29 mouse cellular contexts compared by ENCODE assay signal in the genomic region with DNA sequence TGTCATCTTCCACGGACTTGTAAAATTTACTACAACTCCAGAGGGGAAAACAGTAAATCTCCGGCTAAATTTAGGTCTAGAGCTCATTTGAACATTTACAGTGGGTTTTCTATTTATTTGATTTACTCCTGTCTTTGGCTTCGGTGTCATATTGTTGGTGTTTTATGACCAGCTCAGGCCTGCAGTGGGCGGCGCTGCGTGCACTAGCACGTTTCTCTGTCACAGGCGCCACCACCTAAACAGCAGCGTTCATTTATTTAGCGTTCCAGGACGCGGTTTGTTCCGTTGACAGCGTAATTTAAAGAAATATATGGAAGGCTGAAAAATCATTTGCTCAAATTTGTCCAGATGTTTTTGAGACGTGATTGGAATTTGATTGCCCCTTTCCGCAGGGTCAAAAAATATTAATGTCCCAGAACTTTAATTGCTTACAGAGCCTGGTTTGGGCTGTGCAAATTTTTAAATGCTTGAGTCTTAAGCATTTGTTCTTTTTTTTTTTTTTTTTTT. TPM values are rescaled to one million over a fixed set of nuclear protein-coding genes. Genes with fewer than 3 reads are reported as not detected.
A peak's percentile ranks its signal among the peaks of the same experiment; 100 is the strongest.
DNase-seq lines count a peak whose midpoint lies in the region; ATAC-seq and TF ChIP-seq lines count a peak whose summit lies in the region.
"Had no signal": no experiment of that assay in that cellular context is flagged by ENCODE, and none has a peak within 500 bp of the region (broad histone marks: within the 10 kb centered on the region; RNA-seq: fewer than 3 reads in every experiment).

No protein-coding gene starts in this region.

- TF ChIP-seq EP300 in stomach, postnatal 0 days (optimal IDR thresholded peaks at IDR 0.05), result no peak

- WGBS in hindbrain, embryonic 11.5 days, result 3% methylated on average over 16 of the region's 16 CpGs
- WGBS in hindbrain, embryonic 10.5 days, result 4% methylated on average over 16 of the region's 16 CpGs
- WGBS in limb, embryonic 15.5 days, result 3% methylated on average over 16 of the region's 16 CpGs
- WGBS in stomach, postnatal 0 days, result 5% methylated on average over 16 of the region's 16 CpGs

- DNase-seq in hindbrain, embryonic 11.5 days (ENCODE audit: low spot score), result peak; percentile 38
- DNase-seq in hindbrain, embryonic 10.5 days (ENCODE audit: low spot score), result no peak
- peak; percentile 41 for DNase-seq in retina, embryonic 14.5 days (ENCODE audit: low spot score)
- DNase-seq in retina, postnatal 1 day, result no peak
- DNase-seq in stomach, postnatal 0 days (ENCODE audit: low spot score), result no peak
- DNase-seq in kidney, adult 9 months, result no peak
- DNase-seq: adrenal gland, adult 2 months; adrenal gland, postnatal 36 days; cerebellum, adult 2 months; cerebellum, postnatal 25 days; gastrocnemius, postnatal 14 days; heart, postnatal 14 days; kidney, adult 2 months; kidney, postnatal 4 days; lung, postnatal 36 days; right cerebral cortex, adult 18-20 months; spleen, adult 18-20 months; thymus, adult 18-20 months; thymus, postnatal 36 days had no signal

- TF ChIP-seq CTCF in stomach, postnatal 0 days (IDR thresholded peaks at IDR 0.05; ENCODE audit: low read depth), result no peak

- H3K9me3 ChIP-seq in hindbrain, embryonic 11.5 days (ENCODE audit: control insufficient read depth, low read length), result no peaks in the 10 kb centered on the region
- H3K9me3 ChIP-seq in hindbrain, embryonic 10.5 days, result no peaks in the 10 kb centered on the region
- no peaks in the 10 kb centered on the region for H3K9me3 ChIP-seq in limb, embryonic 15.5 days
- no peaks in the 10 kb centered on the region for H3K9me3 ChIP-seq in stomach, postnatal 0 days (ENCODE audit: control insufficient read depth, low read length)
- H3K9me3 ChIP-seq: hindbrain, embryonic 12.5 days; intestine, embryonic 15.5 days; lung, embryonic 15.5 days had no signal

- no peak overlapping the region for H3K4me2 ChIP-seq in hindbrain, embryonic 11.5 days (replicated peaks; ENCODE audit: low read depth, low read length)
- no peak overlapping the region for H3K4me2 ChIP-seq in limb, embryonic 15.5 days
- no peak overlapping the region for H3K4me2 ChIP-seq in stomach, postnatal 0 days (replicated peaks; ENCODE audit: low read depth)
- H3K4me2 ChIP-seq: hindbrain, embryonic 12.5 days; intestine, embryonic 15.5 days; liver, embryonic 11.5 days; lung, embryonic 15.5 days had no signal

- H3K27me3 ChIP-seq in hindbrain, embryonic 11.5 days (ENCODE audit: control insufficient read depth, insufficient read depth, low read length), result peaks cover 79% of the 10 kb centered on the region
- H3K27me3 ChIP-seq in hindbrain, embryonic 10.5 days (ENCODE audit: insufficient read depth, poor library complexity, severe bottlenecking), result peaks cover 97% of the 10 kb centered on the region
- H3K27me3 ChIP-seq in limb, embryonic 15.5 days, result peaks cover 63% of the 10 kb centered on the region
- H3K27me3 ChIP-seq in stomach, postnatal 0 days (ENCODE audit: control insufficient read depth, insufficient read depth, low read length), result peaks cover 19% of the 10 kb centered on the region; the same call in 1 of the 2 replicates

- no peaks in the 10 kb centered on the region for H3K36me3 ChIP-seq in hindbrain, embryonic 11.5 days (ENCODE audit: control insufficient read depth, insufficient read depth, low read length)
- H3K36me3 ChIP-seq in hindbrain, embryonic 10.5 days, result no peaks in the 10 kb centered on the region
- H3K36me3 ChIP-seq in limb, embryonic 15.5 days, result no peaks in the 10 kb centered on the region
- no peaks in the 10 kb centered on the region for H3K36me3 ChIP-seq in stomach, postnatal 0 days (ENCODE audit: control insufficient read depth, insufficient read depth, low read length)
- H3K36me3 ChIP-seq: hindbrain, embryonic 12.5 days; intestine, embryonic 15.5 days; lung, embryonic 15.5 days had no signal

- peaks cover 2% of the 10 kb centered on the region; the same call in 1 of the 2 replicates for H3K4me1 ChIP-seq in hindbrain, embryonic 11.5 days (replicated peaks; ENCODE audit: control insufficient read depth, insufficient read depth, low read length)
- peaks cover 4% of the 10 kb centered on the region; the same call in 1 of the 2 replicates for H3K4me1 ChIP-seq in hindbrain, embryonic 10.5 days (replicated peaks)
- peaks cover 14% of the 10 kb centered on the region for H3K4me1 ChIP-seq in limb, embryonic 15.5 days
- 0 out of 2 replicates have a peak, but pooled peaks cover 1% of the 10 kb centered on the region for H3K4me1 ChIP-seq in stomach, postnatal 0 days (replicated peaks; ENCODE audit: control insufficient read depth, insufficient read depth)
- H3K4me1 ChIP-seq: hindbrain, embryonic 12.5 days; intestine, embryonic 15.5 days; lung, embryonic 15.5 days had no signal

- H3K9ac ChIP-seq in hindbrain, embryonic 11.5 days (ENCODE audit: low read depth, low read length), result no peak overlapping the region
- H3K9ac ChIP-seq in limb, embryonic 15.5 days, result no peak overlapping the region
- no peak overlapping the region for H3K9ac ChIP-seq in stomach, postnatal 0 days (ENCODE audit: low read length)
- H3K9ac ChIP-seq: hindbrain, embryonic 12.5 days; intestine, embryonic 15.5 days; lung, embryonic 15.5 days had no signal

- H3K27ac ChIP-seq in hindbrain, embryonic 11.5 days (ENCODE audit: low read depth, low read length), result no peak overlapping the region
- H3K27ac ChIP-seq in hindbrain, embryonic 10.5 days, result no peak overlapping the region
- H3K27ac ChIP-seq in limb, embryonic 15.5 days, result peak overlapping the region; percentile 61
- no peak overlapping the region for H3K27ac ChIP-seq in stomach, postnatal 0 days (replicated peaks)
- H3K27ac ChIP-seq: hindbrain, embryonic 12.5 days; hindbrain, postnatal 0 days; intestine, embryonic 15.5 days; kidney, postnatal 0 days; lung, embryonic 15.5 days had no signal

- no peak for ATAC-seq in hindbrain, embryonic 11.5 days (ENCODE audit: low FRiP score)
- no peak for ATAC-seq in limb, embryonic 15.5 days (ENCODE audit: insufficient number of reproducible peaks, low FRiP score, low TSS enrichment, low read depth)
- ATAC-seq in stomach, postnatal 0 days (ENCODE audit: low FRiP score, low TSS enrichment), result no peak
- ATAC-seq: activated CD4-positive, CD25-positive, alpha-beta regulatory T cell, adult 4 months; forebrain, embryonic 14.5 days; hindbrain, postnatal 0 days; intestine, embryonic 15.5 days had no signal

- H3K4me3 ChIP-seq in hindbrain, embryonic 11.5 days (ENCODE audit: low read depth, low read length), result no peak overlapping the region
- H3K4me3 ChIP-seq in hindbrain, embryonic 10.5 days, result no peak overlapping the region
- no peak overlapping the region for H3K4me3 ChIP-seq in limb, embryonic 15.5 days
- no peak overlapping the region for H3K4me3 ChIP-seq in stomach, postnatal 0 days (ENCODE audit: low read depth, low read length)
- H3K4me3 ChIP-seq: hindbrain, embryonic 12.5 days; intestine, embryonic 15.5 days; lung, embryonic 15.5 days had no signal

RNA-seq across cellular contexts. Expression of gene Tfap2b, which starts 22.9 kb away (rescaled TPM):
- polyA plus RNA-seq in hindbrain, embryonic 11.5 days (2014; fragmentation: Nextera tagmentation; extraction: Ambion mirVana), result 72.5 and 75.7 TPM in 2 replicates
- polyA plus RNA-seq in hindbrain, embryonic 10.5 days (2016; fragmentation: Nextera tagmentation; extraction: Ambion mirVana), result 38.6 and 81.5 TPM in 2 replicates
- polyA plus RNA-seq in limb, embryonic 15.5 days (2015; fragmentation: Nextera tagmentation; extraction: Ambion mirVana), result 57.8 and 59.6 TPM in 2 replicates
- 0.12 TPM in 1 of 2 replicates, not detected in the other for polyA plus RNA-seq in stomach, postnatal 0 days (2015; fragmentation: Nextera tagmentation; extraction: Ambion mirVana)
- polyA plus RNA-seq: activated CD4-positive, CD25-positive, alpha-beta regulatory T cell, adult 4 months; liver, embryonic 16.5 days had no signal

Comparison
In these comparisons a context has a peak if more than half of its experiments do, and no peak if none do; other contexts are left out.
1. DNase-seq: peak in hindbrain, embryonic 11.5 days (single experiment) and retina, embryonic 14.5 days (single experiment); none in hindbrain, embryonic 10.5 days (single experiment), retina, postnatal 1 day (single experiment), stomach, postnatal 0 days (single experiment) and kidney, adult 9 months (single experiment).
2. RNA of gene Tfap2b, which starts 22.9 kb away (polyA plus RNA-seq): 38.6 to 81.5 TPM in hindbrain, embryonic 10.5 days, 72.5 to 75.7 TPM in hindbrain, embryonic 11.5 days and 57.8 to 59.6 TPM in limb, embryonic 15.5 days; 0.12 TPM in stomach, postnatal 0 days; every median in the first group is over 10 times any median in the second.